Mouse (Mus musculus): ENCODE results near the gene Ccr4.
"Not testable (repeated sequence)": the region's sequence is repeated elsewhere in the genome, so short reads cannot be mapped to it uniquely, and the experiment has no call there.

Gene Ccr4

GRCm38 (mm10) chr9:114522501-114522900, 17.8 kb upstream of the Ccr4 start:
- intact Hi-C loops (cut with DNase I): no loop called here

- intact Hi-C loops (cut with DNase I): no loop called here
These were observed 17.3 kb upstream of the Ccr4 start for GRCm38 (mm10) chr9:114522041-114522440.

GRCm38 (mm10) chr9:114520529-114520928, 15.8 kb upstream of the Ccr4 start:
- intact Hi-C loops (cut with DNase I): not testable (repeated sequence)

GRCm38 (mm10) chr9:114518812-114519477, 14.2 kb upstream of the Ccr4 start:
- intact Hi-C loops (cut with DNase I): no loop called here

- intact Hi-C loops (cut with DNase I): no loop called here
These were observed 13.3 kb upstream of the Ccr4 start for GRCm38 (mm10) chr9:114517924-114518497.

- intact Hi-C loops (cut with DNase I): no loop called here
These were observed 10.6 kb upstream of the Ccr4 start, which contains the start of gene C130032M10Rik for GRCm38 (mm10) chr9:114515364-114515763. TSS of gene C130032M10Rik (plus strand) at chr9:114515697.

GRCm38 (mm10) chr9:114512831-114513230, 8.1 kb upstream of the Ccr4 start:
- intact Hi-C loops (cut with DNase I): no loop called here

- intact Hi-C loops (cut with DNase I): no loop called here
These were observed 5.1 kb upstream of the Ccr4 start for GRCm38 (mm10) chr9:114509785-114510184.

- intact Hi-C loops (cut with DNase I): no loop called here
These were observed 2.7 kb upstream of the Ccr4 start for GRCm38 (mm10) chr9:114507421-114507820.

GRCm38 (mm10) chr9:114506564-114506963, 1.8 kb upstream of the Ccr4 start:
- intact Hi-C loops (cut with DNase I): no loop called here

- intact Hi-C loops (cut with DNase I): no loop called here
These were observed 1.8 kb downstream of the Ccr4 start for GRCm38 (mm10) chr9:114502711-114503427.

GRCm38 (mm10) chr9:114501913-114502312, 2.8 kb downstream of the Ccr4 start:
- intact Hi-C loops (cut with DNase I): no loop called here

- intact Hi-C loops (cut with DNase I): no loop called here
These were observed 3.6 kb downstream of the Ccr4 start for GRCm38 (mm10) chr9:114501111-114501510.

GRCm38 (mm10) chr9:114499783-114500515, 4.8 kb downstream of the Ccr4 start:
- intact Hi-C loops (cut with DNase I): loop anchor here (2.0 to 5.0 kb wide), 3 partner anchors 81 to 178 kb away; no protein-coding TSS in a partner anchor

- intact Hi-C loops (cut with DNase I): loop anchor here (2.0 to 5.0 kb wide), 3 partner anchors 81 to 176 kb away; no protein-coding TSS in a partner anchor
These were observed 6.5 kb downstream of the Ccr4 start for GRCm38 (mm10) chr9:114498218-114498617.

- intact Hi-C loops (cut with DNase I): loop anchor here (5.0 kb wide), 2 partner anchors 79 to 174 kb away; no protein-coding TSS in a partner anchor
These were observed 8.2 kb downstream of the Ccr4 start for GRCm38 (mm10) chr9:114496469-114496868.

- intact Hi-C loops (cut with DNase I): no loop called here
These were observed 17.0 kb downstream of the Ccr4 start for GRCm38 (mm10) chr9:114487481-114488258.

- intact Hi-C loops (cut with DNase I): no loop called here
These were observed 17.9 kb downstream of the Ccr4 start for GRCm38 (mm10) chr9:114486808-114487207.

GRCm38 (mm10) chr9:114484771-114485170, 19.9 kb downstream of the Ccr4 start:
- intact Hi-C loops (cut with DNase I): no loop called here

- intact Hi-C loops (cut with DNase I): no loop called here
These were observed 23.8 kb downstream of the Ccr4 start for GRCm38 (mm10) chr9:114480940-114481339.

GRCm38 (mm10) chr9:114477019-114477418, 27.7 kb downstream of the Ccr4 start:
- intact Hi-C loops (cut with DNase I): no loop called here
